Mouse (Mus musculus): ENCODE results near the gene Svopl. TPM values are rescaled to one million over a fixed set of nuclear protein-coding genes. Genes with fewer than 3 reads are reported as not detected.

Svopl gene
- polyA plus RNA-seq, 1 experiment from 2014 or later: 1.3 TPM

- WGBS: 36% methylated on average over 7 of the region's 7 CpGs
- Histone ChIP-seq H3K27ac (no peak overlapping the region), H3K27me3 (no peaks in the 10 kb centered on the region), H3K9me3 (no peaks in the 10 kb centered on the region), H3K4me3 (no peak overlapping the region), H3K36me3 (no peaks in the 10 kb centered on the region), H3K4me1 (no peaks in the 10 kb centered on the region; the same call in 1 of the 2 replicates), H3K4me2 (no peak overlapping the region), H3K9ac (no peak overlapping the region)
- ATAC-seq (ENCODE audit: insufficient number of reproducible peaks, low FRiP score, low TSS enrichment, low read depth): no peak
Observed at GRCm38 (mm10) chr6:38023284-38023683, 23.5 kb downstream of the Svopl start.

GRCm38 (mm10) chr6:38021406-38021805 lies 25.4 kb downstream of the Svopl start:
- WGBS: 72% methylated on average over 7 of the region's 7 CpGs
- Histone ChIP-seq H3K4me3 (no peak overlapping the region), H3K4me2 (no peak overlapping the region), H3K27me3 (no peaks in the 10 kb centered on the region), H3K9ac (no peak overlapping the region), H3K9me3 (no peaks in the 10 kb centered on the region), H3K36me3 (no peaks in the 10 kb centered on the region), H3K27ac (no peak overlapping the region), H3K4me1 (no peaks in the 10 kb centered on the region)
- no peak for ATAC-seq (ENCODE audit: insufficient number of reproducible peaks, low FRiP score, low TSS enrichment, low read depth)

GRCm38 (mm10) chr6:38012829-38013228 lies 34.0 kb downstream of the Svopl start:
- H3K27me3 ChIP-seq: no peaks in the 10 kb centered on the region
- no peaks in the 10 kb centered on the region for H3K9me3 ChIP-seq
- 92% methylated on average over 2 of the region's 2 CpGs for WGBS
- no peak overlapping the region for H3K4me2 ChIP-seq
- no peaks in the 10 kb centered on the region for H3K4me1 ChIP-seq
- no peaks in the 10 kb centered on the region for H3K36me3 ChIP-seq
- no peak overlapping the region for H3K9ac ChIP-seq
- ATAC-seq (ENCODE audit: insufficient number of reproducible peaks, low FRiP score, low TSS enrichment, low read depth): no peak
- H3K27ac ChIP-seq: no peak overlapping the region
- H3K4me3 ChIP-seq: no peak overlapping the region

GRCm38 (mm10) chr6:38007459-38007858 lies 39.3 kb downstream of the Svopl start:
- Histone ChIP-seq H3K36me3 (no peaks in the 10 kb centered on the region), H3K4me3 (no peak overlapping the region), H3K4me1 (no peaks in the 10 kb centered on the region), H3K9me3 (no peaks in the 10 kb centered on the region), H3K27me3 (no peaks in the 10 kb centered on the region), H3K27ac (no peak overlapping the region), H3K4me2 (no peak overlapping the region), H3K9ac (no peak overlapping the region)
- 11% methylated on average over 6 of the region's 6 CpGs for WGBS
- ATAC-seq (ENCODE audit: insufficient number of reproducible peaks, low FRiP score, low TSS enrichment, low read depth): no peak

- Histone ChIP-seq H3K4me1 (no peaks in the 10 kb centered on the region), H3K4me2 (no peak overlapping the region), H3K27me3 (no peaks in the 10 kb centered on the region), H3K27ac (no peak overlapping the region), H3K9me3 (no peaks in the 10 kb centered on the region), H3K9ac (no peak overlapping the region), H3K36me3 (peaks cover 55% of the 10 kb centered on the region), H3K4me3 (no peak overlapping the region)
- ATAC-seq (ENCODE audit: insufficient number of reproducible peaks, low FRiP score, low TSS enrichment, low read depth): no peak
- WGBS: 93% methylated on average over 4 of the region's 4 CpGs
Observed at GRCm38 (mm10) chr6:37967386-37967785, 79.4 kb downstream of the Svopl start.

GRCm38 (mm10) chr6:37951306-37951705 lies 95.5 kb downstream of the Svopl start:
- no peak overlapping the region for H3K9ac ChIP-seq
- no peaks in the 10 kb centered on the region for H3K4me1 ChIP-seq
- ATAC-seq (ENCODE audit: insufficient number of reproducible peaks, low FRiP score, low TSS enrichment, low read depth): no peak
- H3K9me3 ChIP-seq: no peaks in the 10 kb centered on the region
- WGBS: 88% methylated on average over 6 of the region's 6 CpGs
- no peak overlapping the region for H3K27ac ChIP-seq
- no peak overlapping the region for H3K4me2 ChIP-seq
- H3K27me3 ChIP-seq: no peaks in the 10 kb centered on the region
- no peak overlapping the region for H3K4me3 ChIP-seq
- H3K36me3 ChIP-seq: peaks cover 54% of the 10 kb centered on the region

- H3K36me3 ChIP-seq: peaks cover 14% of the 10 kb centered on the region
- H3K9ac ChIP-seq: no peak overlapping the region
- no peak overlapping the region for H3K4me2 ChIP-seq
- no peak for ATAC-seq (ENCODE audit: insufficient number of reproducible peaks, low FRiP score, low TSS enrichment, low read depth)
- H3K4me3 ChIP-seq: no peak overlapping the region
- no peaks in the 10 kb centered on the region for H3K27me3 ChIP-seq
- no peak overlapping the region for H3K27ac ChIP-seq
- no peaks in the 10 kb centered on the region for H3K9me3 ChIP-seq
- no peaks in the 10 kb centered on the region for H3K4me1 ChIP-seq
- WGBS: 65% methylated on average over 6 of the region's 6 CpGs
Observed at GRCm38 (mm10) chr6:37936498-37936897, 110.3 kb downstream of the Svopl start.

Other genes starting within 250 kb of the Svopl start
- 8.1 and 10.7 TPM in 2 replicates for gene Trim24, start 176.2 kb downstream of the Svopl start, polyA plus RNA-seq (2015; fragmentation: Nextera tagmentation; extraction: Ambion mirVana)
- gene Tmem213, start 62.3 kb upstream of the Svopl start, polyA plus RNA-seq (2015; fragmentation: Nextera tagmentation; extraction: Ambion mirVana): 1.5 and 3.1 TPM in 2 replicates
- 4.0 and 6.0 TPM in 2 replicates for gene Atp6v0a4, start 77.6 kb upstream of the Svopl start, polyA plus RNA-seq (2015; fragmentation: Nextera tagmentation; extraction: Ambion mirVana)
- 3.9 and 4.9 TPM in 2 replicates for gene D630045J12Rik, start 207.0 kb upstream of the Svopl start, polyA plus RNA-seq (2015; fragmentation: Nextera tagmentation; extraction: Ambion mirVana)